Mouse (Mus musculus): Measurements from ENCODE around the gene Mgp. TPM values are rescaled to one million over a fixed set of nuclear protein-coding genes. Genes with fewer than 3 reads are reported as not detected.
"Not testable (repeated sequence)": the region's sequence is repeated elsewhere in the genome, so short reads cannot be mapped to it uniquely, and the experiment has no call there.

The Mgp gene
- total RNA-seq, 2 experiments from 2014 or later = 365 to 487 TPM

- intact Hi-C loops (cut with DNase I) = no loop called here
- DNase-seq (ENCODE audit: low spot score) = no peak
Measured at GRCm38 (mm10) chr6:136900369-136901009, 24.9 kb upstream of the Mgp start.

- DNase-seq (ENCODE audit: low spot score) = no peak
- intact Hi-C loops (cut with DNase I) = no loop called here
Measured at GRCm38 (mm10) chr6:136898954-136899353, 23.3 kb upstream of the Mgp start.

- DNase-seq (ENCODE audit: low spot score) = no peak
- intact Hi-C loops (cut with DNase I) = no loop called here
Measured at GRCm38 (mm10) chr6:136898222-136898621, 22.6 kb upstream of the Mgp start.

GRCm38 (mm10) chr6:136897789-136898188, 22.2 kb upstream of the Mgp start:
- intact Hi-C loops (cut with DNase I) = no loop called here
- DNase-seq (ENCODE audit: low spot score) = no peak

GRCm38 (mm10) chr6:136894532-136895339, 19.1 kb upstream of the Mgp start:
- DNase-seq (ENCODE audit: low spot score) = peak; percentile 44
- intact Hi-C loops (cut with DNase I) = no loop called here

GRCm38 (mm10) chr6:136892002-136892401, 16.4 kb upstream of the Mgp start:
- intact Hi-C loops (cut with DNase I) = no loop called here

GRCm38 (mm10) chr6:136889554-136889953, 13.9 kb upstream of the Mgp start:
- no peak for DNase-seq (ENCODE audit: low spot score)
- intact Hi-C loops (cut with DNase I) = no loop called here

More at GRCm38 (mm10) chr6:136892002-136892401, 16.4 kb upstream of the Mgp start:
- no peak for DNase-seq (ENCODE audit: low spot score)

- no peak for DNase-seq (ENCODE audit: low spot score)
- intact Hi-C loops (cut with DNase I) = no loop called here
Measured at GRCm38 (mm10) chr6:136889067-136889466, 13.4 kb upstream of the Mgp start.

- DNase-seq (ENCODE audit: low spot score) = peak; percentile 82
- intact Hi-C loops (cut with DNase I) = no loop called here
Measured at GRCm38 (mm10) chr6:136887854-136888253, 12.2 kb upstream of the Mgp start.

GRCm38 (mm10) chr6:136884766-136885165, 9.1 kb upstream of the Mgp start:
- intact Hi-C loops (cut with DNase I); DNase-seq (ENCODE audit: low spot score): not testable (repeated sequence)

GRCm38 (mm10) chr6:136883961-136884360, 8.3 kb upstream of the Mgp start:
- intact Hi-C loops (cut with DNase I) = no loop called here
- no peak for DNase-seq (ENCODE audit: low spot score)

- DNase-seq (ENCODE audit: low spot score) = no peak
- intact Hi-C loops (cut with DNase I) = no loop called here
Measured at GRCm38 (mm10) chr6:136883431-136883915, 7.8 kb upstream of the Mgp start.

GRCm38 (mm10) chr6:136881678-136882077, 6.1 kb upstream of the Mgp start:
- no peak for DNase-seq (ENCODE audit: low spot score)
- intact Hi-C loops (cut with DNase I) = no loop called here

GRCm38 (mm10) chr6:136874599-136874998, 1.0 kb downstream of the Mgp start:
- intact Hi-C loops (cut with DNase I) = no loop called here
- DNase-seq (ENCODE audit: low spot score) = no peak

- intact Hi-C loops (cut with DNase I) = no loop called here
- DNase-seq (ENCODE audit: low spot score) = no peak
Measured at GRCm38 (mm10) chr6:136868921-136869320, 6.7 kb downstream of the Mgp start.

- intact Hi-C loops (cut with DNase I) = no loop called here
- DNase-seq (ENCODE audit: low spot score) = no peak
Measured at GRCm38 (mm10) chr6:136866150-136866549, 9.5 kb downstream of the Mgp start.

- no peak for DNase-seq (ENCODE audit: low spot score)
- intact Hi-C loops (cut with DNase I) = no loop called here
Measured at GRCm38 (mm10) chr6:136865360-136865759, 10.3 kb downstream of the Mgp start.

- no peak for DNase-seq (ENCODE audit: low spot score)
- intact Hi-C loops (cut with DNase I) = loop anchor here (1.0 to 5.0 kb wide), 3 partner anchors 59 to 121 kb away; no protein-coding TSS in a partner anchor
Measured at GRCm38 (mm10) chr6:136861020-136861419, 14.6 kb downstream of the Mgp start.

- DNase-seq (ENCODE audit: low spot score) = no peak
- intact Hi-C loops (cut with DNase I) = no loop called here
Measured at GRCm38 (mm10) chr6:136858420-136858819, 17.2 kb downstream of the Mgp start.

- intact Hi-C loops (cut with DNase I) = no loop called here
- DNase-seq (ENCODE audit: low spot score) = peak; percentile 40
Measured at GRCm38 (mm10) chr6:136857873-136858260, 17.8 kb downstream of the Mgp start.

GRCm38 (mm10) chr6:136857186-136857872, 18.3 kb downstream of the Mgp start, which contains the start of gene Art4:
TSS of gene Art4 (minus strand) at chr6:136857733.
- intact Hi-C loops (cut with DNase I) = no loop called here

More at GRCm38 (mm10) chr6:136857186-136857872, 18.3 kb downstream of the Mgp start, which contains the start of gene Art4:
- DNase-seq (ENCODE audit: low spot score) = peak; percentile 12

Data from heart, postnatal 25 days (tissue).